Mouse (Mus musculus): Measurements from ENCODE around the gene Gm5725. TPM values are rescaled to one million over a fixed set of nuclear protein-coding genes. Genes with fewer than 3 reads are reported as not detected.
"Not testable (repeated sequence)": the region's sequence is repeated elsewhere in the genome, so short reads cannot be mapped to it uniquely, and the experiment has no call there.

Gene Gm5725
- not detected in 2 replicates for polyA plus RNA-seq (2015; fragmentation: Nextera tagmentation; extraction: Ambion mirVana)

DNA sequence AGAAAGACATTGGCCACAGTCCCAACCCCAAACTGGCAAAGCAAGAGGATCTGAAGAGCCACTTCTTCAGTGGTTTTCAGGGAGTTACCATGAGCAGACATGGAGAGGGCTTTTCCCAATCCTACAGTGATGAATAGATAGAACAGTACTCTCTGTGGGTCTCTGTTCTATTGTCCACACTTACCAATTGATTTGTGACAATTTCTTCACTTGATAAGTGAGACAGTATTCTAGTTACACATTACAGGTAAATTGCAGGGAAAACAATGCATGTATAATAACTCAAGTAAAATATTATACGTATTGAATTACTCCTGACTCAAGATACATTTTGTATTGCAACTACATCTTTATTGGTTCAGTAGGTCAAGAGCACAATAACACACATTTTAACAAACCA is at the start of gene Gm5725:
Gm5725 (minus strand) TSS at position 101 of the 400 bp plus-strand sequence.
- ATAC-seq; H3K36me3 ChIP-seq (ENCODE audit: control insufficient read depth, insufficient read depth); H3K4me3 ChIP-seq (replicated peaks; ENCODE audit: low read length); H3K4me2 ChIP-seq (ENCODE audit: low read length); H3K4me1 ChIP-seq (replicated peaks; ENCODE audit: control insufficient read depth, insufficient read depth, low read length); H3K9me3 ChIP-seq (ENCODE audit: control insufficient read depth, low read length); H3K9ac ChIP-seq (replicated peaks; ENCODE audit: low read depth, low read length); H3K27me3 ChIP-seq (replicated peaks; ENCODE audit: control insufficient read depth, insufficient read depth, low read length); H3K27ac ChIP-seq (ENCODE audit: low read length): not testable (repeated sequence)
- no CpG with 5 or more reads among the region's 1 CpGs for WGBS

DNA sequence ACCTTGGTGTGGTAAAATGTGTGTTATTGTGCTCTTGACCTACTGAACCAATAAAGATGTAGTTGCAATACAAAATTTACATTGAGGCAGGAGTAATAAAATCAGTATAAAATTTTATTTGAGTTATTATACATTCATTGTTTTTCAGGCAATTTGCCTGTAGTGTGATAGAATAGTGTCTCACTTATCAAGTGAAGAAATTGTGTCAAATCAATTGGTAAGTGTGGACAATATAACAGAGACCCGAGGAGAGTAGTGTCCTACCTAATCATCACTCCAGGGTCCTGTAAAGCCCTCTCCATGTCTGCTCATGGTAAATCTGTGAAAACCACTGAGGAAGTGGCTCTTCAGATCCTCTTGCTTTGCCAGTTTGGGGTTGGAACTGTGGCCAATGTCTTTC is 12.0 kb downstream of the Gm5725 start, which contains the start of gene Vmn1r135:
Vmn1r135 (plus strand) TSS at position 301 of the 400 bp plus-strand sequence.
- not testable (repeated sequence) for ATAC-seq
- no CpG with 5 or more reads among the region's 1 CpGs for WGBS

GRCm38 (mm10) chr7:21796628-21797027 is 47.4 kb downstream of the Gm5725 start, which contains the start of gene Gm4177:
TSS of gene Gm4177 (minus strand) at chr7:21796728.
- H3K4me3 ChIP-seq (replicated peaks; ENCODE audit: low read length); H3K36me3 ChIP-seq (ENCODE audit: control insufficient read depth, insufficient read depth); ATAC-seq; H3K27me3 ChIP-seq (replicated peaks; ENCODE audit: control insufficient read depth, insufficient read depth, low read length); H3K9ac ChIP-seq (replicated peaks; ENCODE audit: low read depth, low read length); H3K4me2 ChIP-seq (ENCODE audit: low read length); H3K4me1 ChIP-seq (replicated peaks; ENCODE audit: control insufficient read depth, insufficient read depth, low read length); H3K27ac ChIP-seq (ENCODE audit: low read length); H3K9me3 ChIP-seq (ENCODE audit: control insufficient read depth, low read length): not testable (repeated sequence)
- no CpG with 5 or more reads among the region's 3 CpGs for WGBS

More for the DNA sequence above, 12.0 kb downstream of the Gm5725 start, which contains the start of gene Vmn1r135:
- not testable (repeated sequence) for H3K4me2 ChIP-seq (ENCODE audit: low read length); H3K4me3 ChIP-seq (replicated peaks; ENCODE audit: low read length); H3K4me1 ChIP-seq (replicated peaks; ENCODE audit: control insufficient read depth, insufficient read depth, low read length); H3K27ac ChIP-seq (ENCODE audit: low read length); H3K27me3 ChIP-seq (replicated peaks; ENCODE audit: control insufficient read depth, insufficient read depth, low read length); H3K36me3 ChIP-seq (ENCODE audit: control insufficient read depth, insufficient read depth); H3K9me3 ChIP-seq (ENCODE audit: control insufficient read depth, low read length); H3K9ac ChIP-seq (replicated peaks; ENCODE audit: low read depth, low read length)

Other genes starting within 250 kb of the Gm5725 start
- gene Vmn1r132, start 230.2 kb downstream of the Gm5725 start, polyA plus RNA-seq (2015; fragmentation: Nextera tagmentation; extraction: Ambion mirVana) = not detected in 2 replicates
- gene Gm4175, start 82.8 kb downstream of the Gm5725 start, polyA plus RNA-seq (2015; fragmentation: Nextera tagmentation; extraction: Ambion mirVana) = not detected in 2 replicates
- gene Gm4177, start 47.5 kb downstream of the Gm5725 start, polyA plus RNA-seq (2015; fragmentation: Nextera tagmentation; extraction: Ambion mirVana) = not detected in 2 replicates
- gene Vmn1r135, start 11.9 kb downstream of the Gm5725 start, polyA plus RNA-seq (2015; fragmentation: Nextera tagmentation; extraction: Ambion mirVana) = not detected in 2 replicates
- gene Gm5891, start 77.0 kb upstream of the Gm5725 start, polyA plus RNA-seq (2015; fragmentation: Nextera tagmentation; extraction: Ambion mirVana) = not detected in 2 replicates
- gene Vmn1r137, start 150.3 kb upstream of the Gm5725 start, polyA plus RNA-seq (2015; fragmentation: Nextera tagmentation; extraction: Ambion mirVana) = not detected in 2 replicates
- gene Vmn1r138, start 184.6 kb upstream of the Gm5725 start, polyA plus RNA-seq (2015; fragmentation: Nextera tagmentation; extraction: Ambion mirVana) = not detected in 2 replicates
- gene Gm6176, start 212.0 kb upstream of the Gm5725 start, polyA plus RNA-seq (2015; fragmentation: Nextera tagmentation; extraction: Ambion mirVana) = not detected in 2 replicates
- not detected in 2 replicates for gene Vmn1r139, start 224.8 kb upstream of the Gm5725 start, polyA plus RNA-seq (2015; fragmentation: Nextera tagmentation; extraction: Ambion mirVana)

Measured in forebrain, embryonic 16.5 days (tissue).